Mouse (Mus musculus) embryonic facial prominence, embryonic 14.5 days (tissue): ENCODE measurements around the gene Malsu1. TPM values are rescaled to one million over a fixed set of nuclear protein-coding genes. Genes with fewer than 3 reads are reported as not detected.

Experiments
- polyA plus RNA-seq: library from polyadenylated mRNA; unstranded; fragments of >200 nt; fragmentation: Nextera tagmentation; extraction: Ambion mirVana; gene quantifications from 2 replicates; pipeline ENCODE4 v1.2.1, GENCODE M21; 2014

The Malsu1 gene
- polyA plus RNA-seq, 1 experiment from 2014 or later = 72.1 TPM

Other genes with a start within 250 kb of the Malsu1 start
- gene Tmem176a, start 232.9 kb upstream of the Malsu1 start, polyA plus RNA-seq = 92.7 and 101 TPM in 2 replicates
- gene Tmem176b, start 232.3 kb upstream of the Malsu1 start, polyA plus RNA-seq = 244 and 254 TPM in 2 replicates
- 0.08 TPM in 1 of 2 replicates, not detected in the other for gene Aoc1, start 200.9 kb upstream of the Malsu1 start, polyA plus RNA-seq
- gene 1600015I10Rik, start 143.9 kb upstream of the Malsu1 start, polyA plus RNA-seq = not detected in 2 replicates
- not detected in 2 replicates for gene Doxl2, start 98.8 kb upstream of the Malsu1 start, polyA plus RNA-seq
- gene Svs1, start 86.9 kb upstream of the Malsu1 start, polyA plus RNA-seq = not detected in 2 replicates
- gene Gpnmb, start 37.2 kb upstream of the Malsu1 start, polyA plus RNA-seq = 1.2 and 1.6 TPM in 2 replicates
- gene Igf2bp3, start 141.2 kb downstream of the Malsu1 start, polyA plus RNA-seq = 49.4 and 61.6 TPM in 2 replicates
- 39.6 and 40.6 TPM in 2 replicates for gene Tra2a, start 190.2 kb downstream of the Malsu1 start, polyA plus RNA-seq
- gene Ccdc126, start 245.5 kb downstream of the Malsu1 start, polyA plus RNA-seq = 10.9 and 12.5 TPM in 2 replicates